Mouse (Mus musculus) gastrocnemius, postnatal 14 days (tissue): ENCODE results near the gene Ap1m2. TPM values are rescaled to one million over a fixed set of nuclear protein-coding genes. Genes with fewer than 3 reads are reported as not detected.
A peak's percentile ranks its signal among the peaks of the same experiment; 100 is the strongest.

Experiments used
- DNase-seq: peaks from one replicate; pipeline ENCODE4 v3.0.0; 2021; ENCODE audit warnings: mixed read lengths
- intact Hi-C: fragments of 180-260 bp; cut with DNase I; formaldehyde crosslinking; loops from one replicate; pipeline ENCODE4 v1.15.1; 2025; ENCODE audit warnings: low total_unique reads
- long read RNA-seq, 2 experiments: library from polyadenylated mRNA; stranded (forward); transcript quantifications; one replicate each; pipeline ENCODE4 v2.0.0; 2021
- total RNA-seq, 2 experiments: library from RNA; stranded (reverse); gene quantifications; 2 replicates each; pipeline ENCODE4 v1.2.3; 2021

Ap1m2 gene
- not detected for total RNA-seq
- long read RNA-seq, experiment 1 = 0 reads
- long read RNA-seq, experiment 2 = 0 reads

DNA sequence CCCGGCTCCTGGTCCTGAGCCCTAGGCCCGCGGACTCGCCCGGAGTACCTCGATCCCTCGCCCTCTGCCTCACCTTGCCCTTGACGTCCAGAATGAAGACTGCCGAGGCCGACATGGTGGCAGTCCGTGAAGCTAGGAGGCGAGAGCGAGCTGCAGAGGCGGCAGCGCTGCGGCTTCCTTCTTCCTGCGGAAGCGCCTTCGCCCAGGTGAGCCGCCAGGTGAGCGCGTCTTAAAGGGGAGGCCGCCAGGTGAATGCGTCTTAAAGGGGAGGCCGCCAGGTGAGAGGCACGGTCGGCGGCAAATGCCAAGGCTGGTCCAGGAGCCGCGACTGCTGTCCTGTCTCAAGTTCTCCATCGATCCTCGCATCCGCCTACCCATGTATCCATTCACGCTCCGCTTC, at the start of gene Ap1m2:
Gene Ap1m2 (minus strand): TSS at position 204 of the 400 bp plus-strand sequence.
- no peak for DNase-seq
- intact Hi-C loops = loop anchor here (5.0 to 10.0 kb wide), 3 partner anchors 45 to 153 kb away; no protein-coding TSS in a partner anchor

- peak; percentile 47 for DNase-seq
- intact Hi-C loops = loop anchor here (5.0 kb wide), 1 partner anchor 45 kb away; the partner anchor contains the start of gene Ap1m2
These were observed 45.0 kb upstream of the Ap1m2 start for GRCm38 (mm10) chr9:21356981-21357718.

DNA sequence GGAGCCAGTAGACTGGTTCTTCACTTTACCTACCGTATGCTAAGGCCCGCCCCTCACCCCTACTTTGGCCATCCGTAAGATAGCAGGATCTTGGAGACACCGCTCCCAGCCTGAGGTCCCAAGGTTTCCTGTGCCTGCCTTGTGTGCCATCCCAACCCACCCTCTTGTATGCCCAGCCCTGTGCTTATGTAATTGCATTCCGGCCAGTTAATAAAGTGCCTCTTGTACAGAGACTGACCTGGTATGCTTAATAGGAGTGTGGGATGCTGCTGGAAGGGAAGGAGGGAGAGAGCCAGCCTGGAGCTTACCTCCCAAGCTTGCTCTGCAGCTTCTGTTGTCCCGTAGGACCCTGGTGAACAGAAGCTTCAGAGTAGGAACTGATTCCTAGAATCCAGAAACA, 42.7 kb upstream of the Ap1m2 start:
- DNase-seq = no peak
- intact Hi-C loops = loop anchor here (5.0 kb wide), 1 partner anchor 42 kb away; the partner anchor contains the start of gene Ap1m2

DNA sequence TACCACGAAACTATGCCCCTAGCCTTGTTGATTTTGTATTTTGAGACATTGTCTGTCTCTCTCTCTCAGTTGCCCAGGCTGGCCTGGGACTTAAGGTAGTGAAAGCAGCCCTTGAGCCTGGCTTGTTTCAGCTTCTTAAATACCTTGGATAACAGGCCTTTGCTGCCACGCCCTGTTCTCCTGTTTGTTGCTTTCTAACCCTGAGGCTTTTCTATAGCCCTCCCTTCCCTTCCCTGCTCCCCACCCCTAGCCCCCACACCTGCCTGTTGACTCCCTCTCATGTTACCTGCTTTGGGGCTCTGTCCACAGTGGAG, 41.2 kb upstream of the Ap1m2 start:
- intact Hi-C loops = no loop called here
- DNase-seq = no peak

DNA sequence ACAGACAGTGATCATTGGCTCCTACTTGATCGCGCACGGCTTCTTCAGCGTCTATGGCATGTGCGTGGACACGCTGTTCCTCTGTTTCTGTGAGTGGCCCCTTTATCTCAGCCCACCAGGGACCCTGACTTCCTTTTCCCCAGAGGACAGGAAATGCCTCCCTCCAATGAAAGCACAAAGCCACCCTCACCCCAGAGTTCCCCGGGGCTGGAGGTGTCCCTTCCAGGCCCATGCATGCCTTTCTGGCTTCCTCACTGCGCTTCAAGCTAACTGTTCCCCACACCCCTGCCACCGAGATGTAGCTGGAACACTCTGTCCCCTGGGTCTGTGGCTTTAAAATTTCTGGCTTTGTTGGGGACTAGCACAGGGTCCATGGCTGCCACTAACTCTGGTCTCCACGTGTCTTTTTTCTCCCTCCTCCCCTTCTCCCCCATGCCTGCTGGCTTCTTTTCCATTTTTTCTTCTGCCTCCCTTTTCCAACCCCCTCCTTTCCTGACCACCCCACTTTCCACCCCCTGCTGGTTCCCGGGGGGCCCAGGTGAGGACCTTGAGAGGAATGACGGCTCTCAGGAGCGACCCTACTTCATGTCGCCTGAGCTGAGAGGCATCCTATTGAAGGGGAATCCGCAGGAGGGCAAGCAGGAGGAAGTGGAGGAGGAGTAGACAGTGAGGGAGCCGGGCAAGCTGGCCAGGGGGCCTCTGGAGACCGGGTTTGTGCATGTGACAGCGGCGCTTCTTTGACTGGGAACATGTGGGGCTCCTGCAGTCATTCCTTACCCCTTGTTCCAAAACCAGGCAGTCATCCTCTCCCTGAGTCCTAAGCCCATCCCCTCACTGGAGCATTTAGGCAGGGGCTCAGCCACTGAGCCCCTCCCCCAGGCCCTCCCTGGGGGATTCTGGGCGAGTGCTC, 40.6 kb upstream of the Ap1m2 start:
- intact Hi-C loops = no loop called here

GRCm38 (mm10) chr9:21351702-21352377, 39.7 kb upstream of the Ap1m2 start:
- intact Hi-C loops = no loop called here
- no peak for DNase-seq

More for the DNA sequence above, 40.6 kb upstream of the Ap1m2 start:
- no peak for DNase-seq

GRCm38 (mm10) chr9:21351178-21351577, 39.0 kb upstream of the Ap1m2 start:
- no peak for DNase-seq
- intact Hi-C loops = no loop called here

DNA sequence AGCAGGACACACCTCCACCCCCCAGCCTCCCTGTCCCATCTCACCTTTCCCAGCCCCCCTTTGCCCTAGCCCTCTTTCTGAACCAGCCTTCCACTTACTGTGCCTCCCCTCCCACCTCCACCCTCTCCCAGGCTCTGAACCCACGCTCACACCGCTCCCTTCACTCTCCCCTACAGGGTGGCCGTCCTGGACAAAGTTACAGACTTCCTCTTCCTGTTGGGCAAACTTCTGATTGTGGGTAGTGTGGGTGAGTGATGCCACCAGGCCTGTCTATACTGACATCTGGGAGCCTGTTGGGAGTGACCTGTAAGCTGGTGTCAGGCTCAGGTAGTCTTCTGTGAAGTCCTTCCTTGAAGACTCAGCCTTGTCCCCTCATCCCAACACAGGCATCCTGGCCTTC, 36.0 kb upstream of the Ap1m2 start:
- intact Hi-C loops = no loop called here

GRCm38 (mm10) chr9:21346627-21347365, 34.7 kb upstream of the Ap1m2 start:
- intact Hi-C loops = no loop called here
- no peak for DNase-seq

More for the DNA sequence above, 36.0 kb upstream of the Ap1m2 start:
- no peak for DNase-seq

GRCm38 (mm10) chr9:21340411-21340810, 28.3 kb upstream of the Ap1m2 start:
- DNase-seq = no peak
- intact Hi-C loops = no loop called here

DNA sequence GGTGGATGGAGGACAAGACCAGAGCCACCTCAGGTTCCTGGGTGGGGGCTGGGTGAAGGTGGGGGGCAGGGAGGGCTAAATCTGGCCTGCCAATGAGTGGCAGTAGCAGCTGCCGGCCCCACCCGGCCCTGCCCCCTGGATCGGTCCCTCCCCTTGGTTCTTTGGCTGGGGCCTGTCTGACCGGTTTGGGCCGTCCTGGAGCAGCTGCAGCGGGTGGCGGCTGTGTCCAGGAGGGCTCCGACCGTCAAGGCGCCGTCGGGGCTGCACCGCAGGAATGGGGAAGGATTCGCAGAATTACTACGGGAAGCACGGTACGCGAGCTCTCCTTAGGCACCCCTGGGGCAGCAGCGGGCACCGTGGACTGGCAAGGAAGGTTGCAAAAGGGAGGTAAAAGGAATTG, 25.5 kb upstream of the Ap1m2 start:
- intact Hi-C loops = no loop called here
- peak; percentile 76 for DNase-seq

DNA sequence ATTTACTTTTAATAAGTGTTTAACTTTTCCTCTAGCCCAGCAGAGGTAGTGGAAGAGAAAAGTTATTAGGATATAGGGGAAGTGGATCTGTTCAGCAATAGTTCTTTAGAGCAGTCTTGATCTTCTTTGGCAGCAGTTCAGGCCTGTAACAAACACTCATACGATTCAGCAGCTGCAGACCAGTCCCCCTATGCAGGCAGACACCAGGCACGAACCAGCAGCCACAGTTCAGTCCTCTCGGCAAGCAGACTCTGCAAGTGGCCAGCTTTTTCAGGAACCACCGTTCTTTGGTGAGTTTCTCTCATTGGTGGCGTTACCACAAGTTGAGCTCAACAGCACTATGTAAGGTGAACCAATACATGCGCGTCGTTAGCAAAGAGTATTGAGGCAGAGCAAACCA, 24.4 kb upstream of the Ap1m2 start:
- no peak for DNase-seq
- intact Hi-C loops = no loop called here

GRCm38 (mm10) chr9:21335391-21335790, 23.3 kb upstream of the Ap1m2 start:
- intact Hi-C loops = no loop called here

GRCm38 (mm10) chr9:21334747-21335146, 22.6 kb upstream of the Ap1m2 start:
- no peak for DNase-seq
- intact Hi-C loops = no loop called here

More at GRCm38 (mm10) chr9:21335391-21335790, 23.3 kb upstream of the Ap1m2 start:
- DNase-seq = no peak

DNA sequence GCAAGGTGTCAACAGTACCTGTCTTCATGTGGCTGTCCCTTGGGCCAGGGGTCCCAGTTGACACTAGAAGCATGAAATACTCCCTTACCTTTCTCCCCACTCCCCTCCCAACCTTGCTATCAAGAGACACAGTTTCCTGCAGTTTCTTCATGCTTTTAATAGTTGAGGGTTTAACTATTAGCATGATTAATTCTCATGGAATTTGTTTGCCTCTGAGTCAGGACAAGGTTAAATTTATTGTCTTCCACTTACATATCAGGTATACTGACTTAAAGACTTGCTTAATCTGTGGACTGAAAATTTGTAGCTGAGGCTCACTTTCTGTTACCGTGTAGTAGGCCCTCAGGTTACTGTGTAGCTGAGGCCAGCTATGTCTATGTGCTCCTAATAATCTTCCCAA, 21.4 kb upstream of the Ap1m2 start:
- no peak for DNase-seq
- intact Hi-C loops = no loop called here

- DNase-seq = no peak
- intact Hi-C loops = no loop called here
These were observed 20.3 kb upstream of the Ap1m2 start for GRCm38 (mm10) chr9:21332161-21333061.

DNA sequence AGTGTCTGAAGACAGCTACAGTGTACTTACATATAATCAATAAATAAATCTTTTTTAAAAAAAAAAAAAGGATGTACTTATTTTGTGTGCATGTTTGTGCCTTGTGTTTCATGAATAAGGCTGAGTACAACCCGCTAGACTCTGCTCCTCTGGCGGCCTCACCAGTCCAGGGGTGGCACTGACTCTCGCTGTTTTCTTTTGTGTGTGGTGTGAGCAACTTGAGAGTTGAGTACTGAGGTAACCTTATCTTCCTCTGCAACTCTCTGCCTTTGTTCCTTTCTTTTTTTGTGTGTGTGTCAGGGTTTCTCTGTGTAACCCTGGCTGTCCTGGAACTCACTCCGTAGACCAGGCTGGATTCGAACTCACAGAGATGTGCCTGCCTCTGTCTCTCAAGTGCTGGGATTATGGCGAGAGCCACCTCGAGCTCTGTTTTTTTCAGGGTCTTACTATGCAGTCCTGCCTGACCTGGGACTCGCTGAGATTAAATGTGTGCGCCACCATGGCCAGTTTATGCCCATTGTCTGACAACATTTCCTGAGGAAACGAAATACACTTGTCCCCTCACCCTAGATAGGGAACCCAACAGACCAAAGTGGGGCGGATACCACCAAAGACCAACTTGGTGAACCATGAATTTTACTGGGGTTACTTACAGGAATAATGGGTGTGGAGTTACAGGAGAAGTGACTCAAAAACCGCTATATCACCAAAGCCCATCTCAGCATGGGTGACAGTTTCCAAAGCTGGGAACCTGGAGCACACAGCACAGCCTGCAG, 19.4 kb upstream of the Ap1m2 start:
- intact Hi-C loops = no loop called here
- no peak for DNase-seq
